Mouse (Mus musculus): ENCODE results near the gene Ccdc27. TPM values are rescaled to one million over a fixed set of nuclear protein-coding genes. Genes with fewer than 3 reads are reported as not detected.

Ccdc27 gene
- polyA plus RNA-seq, 1 experiment from 2014 or later = not detected

DNA sequence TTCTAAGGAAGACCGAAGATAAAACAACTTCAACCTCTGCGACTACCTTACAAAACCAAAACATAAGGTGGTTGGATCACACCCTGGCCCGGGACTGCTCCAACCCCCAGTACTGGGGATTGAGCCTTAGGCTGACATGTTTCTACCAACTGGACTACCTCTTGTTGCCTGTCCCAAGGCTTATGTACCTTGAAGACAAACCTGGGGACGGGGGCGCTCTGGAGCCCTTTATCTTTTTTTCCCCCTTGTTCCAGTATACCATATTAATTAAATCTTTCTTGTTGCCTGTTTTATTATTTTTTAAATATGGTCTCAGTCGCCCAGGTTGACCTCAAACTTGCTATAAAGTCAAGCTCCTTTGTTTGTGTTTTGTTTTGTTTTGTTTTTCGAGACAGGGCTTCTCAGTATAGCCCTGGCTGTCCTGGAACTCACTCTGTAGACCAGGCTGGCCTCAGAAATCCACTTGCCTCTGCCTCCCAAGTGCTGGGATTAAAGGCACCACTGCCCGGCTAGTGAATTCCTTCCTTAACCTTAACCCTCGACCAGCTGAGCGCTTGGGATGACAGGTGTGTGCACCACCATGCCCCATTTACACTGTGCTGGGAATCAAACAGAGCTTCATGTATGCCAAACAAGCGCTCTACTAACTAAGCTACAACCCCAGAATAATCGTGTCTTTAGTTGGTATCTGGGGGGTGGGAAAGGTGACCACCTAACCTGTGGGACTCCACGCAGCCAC, 31.4 kb downstream of the Ccdc27 start:
- H3K27me3 ChIP-seq (ENCODE audit: control insufficient read depth, insufficient read depth, low read length) = no peaks in the 10 kb centered on the region
- peak overlapping the region; percentile 99 for H3K4me2 ChIP-seq (ENCODE audit: low read depth, severe bottlenecking)
- ATAC-seq (ENCODE audit: insufficient number of reproducible peaks, low FRiP score, low TSS enrichment, low read depth) = peak; percentile 11; the same call in 1 of the 2 replicates
- 29% methylated on average over 13 of the region's 13 CpGs for WGBS
- peaks cover 11% of the 10 kb centered on the region for H3K4me1 ChIP-seq (ENCODE audit: control insufficient read depth, insufficient read depth, low read length)
- H3K36me3 ChIP-seq (ENCODE audit: control insufficient read depth, insufficient read depth, low read length) = peaks cover 6% of the 10 kb centered on the region; the same call in 1 of the 2 replicates
- peak overlapping the region; percentile 36; the same call in 1 of the 2 replicates for H3K27ac ChIP-seq (replicated peaks; ENCODE audit: low read depth, low read length)
- peak overlapping the region; percentile 95 for H3K9ac ChIP-seq (ENCODE audit: low read length)
- H3K9me3 ChIP-seq (ENCODE audit: control insufficient read depth, low read length) = no peaks in the 10 kb centered on the region
- no peak for DNase-seq (ENCODE audit: low spot score)
- peak overlapping the region; percentile 99 for H3K4me3 ChIP-seq (ENCODE audit: low read depth, low read length)

GRCm38 (mm10) chr4:154007759-154008158, 34.7 kb downstream of the Ccdc27 start:
- Histone ChIP-seq H3K27ac (replicated peaks; ENCODE audit: low read depth, low read length) (no peak overlapping the region), H3K9me3 (ENCODE audit: control insufficient read depth, low read length) (no peaks in the 10 kb centered on the region), H3K4me3 (ENCODE audit: low read depth, low read length) (no peak overlapping the region), H3K36me3 (ENCODE audit: control insufficient read depth, insufficient read depth, low read length) (no peaks in the 10 kb centered on the region), H3K27me3 (ENCODE audit: control insufficient read depth, insufficient read depth, low read length) (no peaks in the 10 kb centered on the region), H3K4me1 (ENCODE audit: control insufficient read depth, insufficient read depth, low read length) (peaks cover 4% of the 10 kb centered on the region), H3K4me2 (ENCODE audit: low read depth, severe bottlenecking) (no peak overlapping the region), H3K9ac (ENCODE audit: low read length) (no peak overlapping the region)
- WGBS = 80% methylated on average over 4 of the region's 4 CpGs
- ATAC-seq (ENCODE audit: insufficient number of reproducible peaks, low FRiP score, low TSS enrichment, low read depth) (no peak), DNase-seq (ENCODE audit: low spot score) (no peak)

GRCm38 (mm10) chr4:154006264-154006663, 36.2 kb downstream of the Ccdc27 start:
- Histone ChIP-seq H3K4me2 (ENCODE audit: low read depth, severe bottlenecking) (no peak overlapping the region), H3K9me3 (ENCODE audit: control insufficient read depth, low read length) (no peaks in the 10 kb centered on the region), H3K36me3 (ENCODE audit: control insufficient read depth, insufficient read depth, low read length) (no peaks in the 10 kb centered on the region), H3K9ac (ENCODE audit: low read length) (no peak overlapping the region), H3K4me3 (ENCODE audit: low read depth, low read length) (no peak overlapping the region), H3K27me3 (ENCODE audit: control insufficient read depth, insufficient read depth, low read length) (no peaks in the 10 kb centered on the region), H3K27ac (replicated peaks; ENCODE audit: low read depth, low read length) (no peak overlapping the region), H3K4me1 (ENCODE audit: control insufficient read depth, insufficient read depth, low read length) (no peaks in the 10 kb centered on the region)
- no peak for ATAC-seq (ENCODE audit: insufficient number of reproducible peaks, low FRiP score, low TSS enrichment, low read depth)
- WGBS = 94% methylated on average over 6 of the region's 6 CpGs
- no peak for DNase-seq (ENCODE audit: low spot score)

DNA sequence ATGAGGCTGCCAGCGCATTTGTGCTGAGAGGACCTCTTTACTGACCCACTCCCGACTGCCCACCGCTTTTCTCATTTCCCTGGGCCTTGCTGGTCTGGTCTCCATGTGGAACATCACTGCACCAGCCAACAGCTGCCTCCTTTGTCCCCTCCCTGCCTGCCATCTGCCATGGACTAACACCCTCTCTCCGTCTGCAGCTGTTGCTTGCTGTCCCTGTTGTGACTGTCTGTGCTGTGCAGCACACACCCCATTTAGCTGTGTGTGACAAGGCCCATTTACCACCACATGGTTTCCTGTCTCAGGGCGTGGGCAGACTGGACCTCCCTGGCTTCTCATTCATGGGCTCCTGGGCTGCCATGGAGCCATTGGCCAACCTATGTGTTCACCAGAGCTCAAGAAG, 37.0 kb downstream of the Ccdc27 start:
- Histone ChIP-seq H3K4me2 (ENCODE audit: low read depth, severe bottlenecking) (no peak overlapping the region), H3K9me3 (ENCODE audit: control insufficient read depth, low read length) (no peaks in the 10 kb centered on the region), H3K27me3 (ENCODE audit: control insufficient read depth, insufficient read depth, low read length) (no peaks in the 10 kb centered on the region), H3K36me3 (ENCODE audit: control insufficient read depth, insufficient read depth, low read length) (no peaks in the 10 kb centered on the region), H3K27ac (replicated peaks; ENCODE audit: low read depth, low read length) (no peak overlapping the region), H3K9ac (ENCODE audit: low read length) (no peak overlapping the region), H3K4me3 (ENCODE audit: low read depth, low read length) (no peak overlapping the region), H3K4me1 (ENCODE audit: control insufficient read depth, insufficient read depth, low read length) (no peaks in the 10 kb centered on the region)
- DNase-seq (ENCODE audit: low spot score) (no peak), ATAC-seq (ENCODE audit: insufficient number of reproducible peaks, low FRiP score, low TSS enrichment, low read depth) (no peak)
- 89% methylated on average over 5 of the region's 5 CpGs for WGBS

- no peak overlapping the region for H3K9ac ChIP-seq (ENCODE audit: low read length)
- ATAC-seq (ENCODE audit: insufficient number of reproducible peaks, low FRiP score, low TSS enrichment, low read depth) = no peak
- no peak overlapping the region for H3K27ac ChIP-seq (replicated peaks; ENCODE audit: low read depth, low read length)
- H3K4me1 ChIP-seq (ENCODE audit: control insufficient read depth, insufficient read depth, low read length) = no peaks in the 10 kb centered on the region
- no peaks in the 10 kb centered on the region for H3K27me3 ChIP-seq (ENCODE audit: control insufficient read depth, insufficient read depth, low read length)
- no peak for DNase-seq (ENCODE audit: low spot score)
- peaks cover 12% of the 10 kb centered on the region for H3K36me3 ChIP-seq (ENCODE audit: control insufficient read depth, insufficient read depth, low read length)
- no peaks in the 10 kb centered on the region for H3K9me3 ChIP-seq (ENCODE audit: control insufficient read depth, low read length)
- H3K4me3 ChIP-seq (ENCODE audit: low read depth, low read length) = no peak overlapping the region
- 87% methylated on average over 8 of the region's 8 CpGs for WGBS
- H3K4me2 ChIP-seq (ENCODE audit: low read depth, severe bottlenecking) = no peak overlapping the region
Observed at GRCm38 (mm10) chr4:153993505-153993904, 49.0 kb downstream of the Ccdc27 start.

DNA sequence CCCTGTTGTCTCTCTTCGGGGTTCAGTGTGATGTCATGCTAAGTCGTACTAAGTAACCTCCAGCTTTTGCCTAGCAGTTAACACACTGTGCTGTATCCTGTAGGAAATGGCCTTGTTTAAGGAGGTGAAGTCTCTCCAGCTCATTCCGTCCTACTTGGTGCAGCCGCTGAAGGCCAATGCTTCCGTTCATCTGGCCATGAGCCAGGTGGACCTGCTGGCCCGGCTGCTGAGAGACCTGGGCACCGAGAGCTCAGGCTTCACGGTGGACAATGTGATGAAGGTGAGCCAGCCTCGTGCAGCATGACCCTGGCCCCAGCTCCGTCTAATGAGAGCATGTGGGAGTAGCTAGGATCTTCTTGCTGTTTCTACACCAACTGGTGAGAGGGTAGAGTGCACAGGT, 49.8 kb downstream of the Ccdc27 start:
- Histone ChIP-seq H3K9ac (ENCODE audit: low read length) (no peak overlapping the region), H3K27me3 (ENCODE audit: control insufficient read depth, insufficient read depth, low read length) (no peaks in the 10 kb centered on the region), H3K36me3 (ENCODE audit: control insufficient read depth, insufficient read depth, low read length) (peaks cover 9% of the 10 kb centered on the region), H3K9me3 (ENCODE audit: control insufficient read depth, low read length) (no peaks in the 10 kb centered on the region), H3K27ac (replicated peaks; ENCODE audit: low read depth, low read length) (no peak overlapping the region), H3K4me2 (ENCODE audit: low read depth, severe bottlenecking) (no peak overlapping the region), H3K4me1 (ENCODE audit: control insufficient read depth, insufficient read depth, low read length) (no peaks in the 10 kb centered on the region), H3K4me3 (ENCODE audit: low read depth, low read length) (no peak overlapping the region)
- no peak for DNase-seq (ENCODE audit: low spot score)
- WGBS = 90% methylated on average over 10 of the region's 10 CpGs
- no peak for ATAC-seq (ENCODE audit: insufficient number of reproducible peaks, low FRiP score, low TSS enrichment, low read depth)

DNA sequence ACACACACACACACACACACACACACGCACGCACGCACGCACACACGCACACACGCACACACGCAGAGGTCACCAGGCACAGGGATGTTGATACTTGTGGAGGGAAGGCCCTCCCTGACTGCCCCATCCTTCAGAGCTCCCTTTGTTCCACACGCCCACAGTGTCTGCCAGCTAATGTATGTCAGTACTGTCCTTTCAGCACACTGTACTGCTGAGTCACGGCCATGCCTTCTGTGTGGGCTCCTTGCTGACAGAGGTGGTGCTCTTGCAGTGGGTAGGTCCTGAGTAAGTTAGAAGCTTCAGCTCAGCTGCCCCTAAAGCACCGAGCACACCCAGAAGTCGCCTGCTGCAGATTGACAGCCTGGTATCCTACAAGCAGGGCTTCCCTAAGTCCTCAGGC, 62.0 kb downstream of the Ccdc27 start:
- no peak for DNase-seq (ENCODE audit: low spot score)
- Histone ChIP-seq H3K4me1 (ENCODE audit: control insufficient read depth, insufficient read depth, low read length) (peaks cover 4% of the 10 kb centered on the region; the same call in 1 of the 2 replicates), H3K27me3 (ENCODE audit: control insufficient read depth, insufficient read depth, low read length) (no peaks in the 10 kb centered on the region), H3K9ac (ENCODE audit: low read length) (no peak overlapping the region), H3K4me3 (ENCODE audit: low read depth, low read length) (no peak overlapping the region), H3K9me3 (ENCODE audit: control insufficient read depth, low read length) (no peaks in the 10 kb centered on the region), H3K4me2 (ENCODE audit: low read depth, severe bottlenecking) (no peak overlapping the region), H3K36me3 (ENCODE audit: control insufficient read depth, insufficient read depth, low read length) (peaks cover 16% of the 10 kb centered on the region; the same call in 1 of the 2 replicates), H3K27ac (replicated peaks; ENCODE audit: low read depth, low read length) (no peak overlapping the region)
- ATAC-seq (ENCODE audit: insufficient number of reproducible peaks, low FRiP score, low TSS enrichment, low read depth) = no peak
- WGBS = 97% methylated on average over 11 of the region's 11 CpGs

- Histone ChIP-seq H3K27ac (replicated peaks; ENCODE audit: low read depth, low read length) (no peak overlapping the region), H3K9ac (ENCODE audit: low read length) (no peak overlapping the region), H3K4me3 (ENCODE audit: low read depth, low read length) (no peak overlapping the region), H3K27me3 (ENCODE audit: control insufficient read depth, insufficient read depth, low read length) (no peaks in the 10 kb centered on the region), H3K9me3 (ENCODE audit: control insufficient read depth, low read length) (no peaks in the 10 kb centered on the region), H3K36me3 (ENCODE audit: control insufficient read depth, insufficient read depth, low read length) (peaks cover 5% of the 10 kb centered on the region; the same call in 1 of the 2 replicates), H3K4me2 (ENCODE audit: low read depth, severe bottlenecking) (no peak overlapping the region), H3K4me1 (ENCODE audit: control insufficient read depth, insufficient read depth, low read length) (peaks cover 4% of the 10 kb centered on the region; the same call in 1 of the 2 replicates)
- WGBS = 95% methylated on average over 10 of the region's 10 CpGs
- no peak for DNase-seq (ENCODE audit: low spot score)
- ATAC-seq (ENCODE audit: insufficient number of reproducible peaks, low FRiP score, low TSS enrichment, low read depth) = no peak
Observed at GRCm38 (mm10) chr4:153979243-153979642, 63.2 kb downstream of the Ccdc27 start.

Measured in limb, embryonic 11.5 days (tissue).